Mouse (Mus musculus) heart, embryonic 14.5 days (tissue): Measurements from ENCODE around the gene Isg20. TPM values are rescaled to one million over a fixed set of nuclear protein-coding genes. Genes with fewer than 3 reads are reported as not detected.

Experiments
- ATAC-seq: fragments of 200-750 bp; cut with Nextera tagmentation; 2 replicates; pipeline ENCODE4 v1.8.0; 2017; ENCODE audit warnings: low read depth, moderate TSS enrichment; ENCODE audit not compliant: insufficient number of reproducible peaks, insufficient read depth, low FRiP score
- H3K27ac ChIP-seq, 2 experiments: fragments of 200-500 bp in 1 of 2; fragments of 300-500 bp in 1 of 2; sonication (generic) in 1 of 2; replicated peaks in 1 of 2; 2 replicates each; pipeline ENCODE4 v1.5.1; 2012 to 2014; ENCODE audit warnings: low read depth in 2 of 2, low read length in 2 of 2, control low read depth in 1 of 2, mild to moderate bottlenecking in 1 of 2, mixed read lengths in 1 of 2; ENCODE audit not compliant: control insufficient read depth in 1 of 2, insufficient read depth in 1 of 2
- H3K27me3 ChIP-seq: fragments of 300-500 bp; sonication (generic); 2 replicates; pipeline ENCODE4 v1.6.1; 2014; ENCODE audit warnings: mild to moderate bottlenecking, low read length, control low read depth; ENCODE audit not compliant: control insufficient read depth, insufficient read depth
- H3K36me3 ChIP-seq: fragments of 300-500 bp; sonication (generic); 2 replicates; pipeline ENCODE4 v1.6.1; 2014; ENCODE audit warnings: mild to moderate bottlenecking, control low read depth, low read length, mixed read lengths; ENCODE audit not compliant: control insufficient read depth, insufficient read depth
- H3K4me1 ChIP-seq, 2 experiments: fragments of 200-500 bp in 1 of 2; fragments of 300-500 bp in 1 of 2; sonication (generic) in 1 of 2; 2 replicates each; pipeline ENCODE4 v1.6.1; 2012 to 2014; ENCODE audit warnings: low read length in 2 of 2, control low read depth in 1 of 2, mixed read lengths in 1 of 2; ENCODE audit not compliant: control insufficient read depth in 2 of 2, insufficient read depth in 2 of 2
- H3K4me2 ChIP-seq: fragments of 300-500 bp; sonication (generic); 2 replicates; pipeline ENCODE4 v1.6.1; 2014; ENCODE audit warnings: mild to moderate bottlenecking, low read length
- H3K4me3 ChIP-seq, 2 experiments: fragments of 200-500 bp in 1 of 2; fragments of 300-500 bp in 1 of 2; sonication (generic) in 1 of 2; 2 replicates each; pipeline ENCODE4 v1.5.1; 2012 to 2014; ENCODE audit warnings: low read length in 2 of 2, mild to moderate bottlenecking in 2 of 2, control low read depth in 1 of 2, low read depth in 1 of 2, moderate library complexity in 1 of 2; ENCODE audit not compliant: control insufficient read depth in 1 of 2, insufficient read depth in 1 of 2
- H3K9ac ChIP-seq: fragments of 300-500 bp; sonication (generic); 2 replicates; pipeline ENCODE4 v1.6.1; 2014; ENCODE audit warnings: mild to moderate bottlenecking, low read length
- H3K9me3 ChIP-seq: fragments of 300-500 bp; sonication (generic); 2 replicates; pipeline ENCODE4 v1.6.1; 2016; ENCODE audit warnings: low read length, control low read depth; ENCODE audit not compliant: control insufficient read depth
- WGBS: fragments of 180-500 bp; shearing (Covaris S2); extraction: QIAGEN DNeasy Blood & Tissue Kit; methylation state at CpG from one replicate; pipeline ENCODE4 v1.1.7; 2014; 5-methylcytosine and 5-hydroxymethylcytosine counted together
- polyA plus RNA-seq: library from polyadenylated mRNA; unstranded; fragments of >200 nt; fragmentation: Nextera tagmentation; extraction: Ambion mirVana; gene quantifications from 2 replicates; pipeline ENCODE4 v1.2.1, GENCODE M21; 2014

The Isg20 gene
- polyA plus RNA-seq, 1 experiment from 2014 or later, result 1.9 TPM

- ATAC-seq, result no peak
- Histone ChIP-seq H3K27ac (no peak overlapping the region), H3K9me3 (no peaks in the 10 kb centered on the region), H3K4me2 (no peak overlapping the region), H3K4me1 (peaks cover 0 to 3% of the 10 kb centered on the region in 2 experiments; a peak in 2 of 4 replicates), H3K36me3 (no peaks in the 10 kb centered on the region), H3K4me3 (no peak overlapping the region), H3K9ac (no peak overlapping the region), H3K27me3 (peaks cover 73% of the 10 kb centered on the region)
- WGBS, result 74% methylated on average over 9 of the region's 9 CpGs
Observed at GRCm38 (mm10) chr7:78887431-78887842, 25.8 kb upstream of the Isg20 start.

DNA sequence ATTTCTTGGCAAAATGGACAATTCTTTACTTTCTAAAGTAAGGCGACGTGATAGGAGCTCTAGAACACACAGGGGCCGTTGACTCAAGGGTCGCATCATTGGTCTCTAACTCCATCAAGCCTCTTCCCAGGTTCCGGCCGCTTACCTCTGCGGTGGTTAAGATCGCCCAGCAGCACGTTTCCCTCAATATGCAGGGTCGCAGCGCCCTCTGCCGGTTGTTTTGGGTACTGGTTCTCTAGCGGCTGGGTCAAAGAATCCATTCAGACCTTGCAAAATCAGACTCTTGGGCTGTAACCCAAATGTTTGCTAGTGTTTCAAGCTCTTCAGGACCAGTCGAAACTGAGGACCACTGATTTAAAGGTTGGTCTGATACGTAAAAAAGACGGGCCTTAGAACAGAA is 22.6 kb upstream of the Isg20 start:
- Histone ChIP-seq H3K4me1 (peaks cover 2 to 3% of the 10 kb centered on the region in 2 experiments; a peak in 1 of 4 replicates), H3K27ac (no peak overlapping the region), H3K4me2 (no peak overlapping the region), H3K9ac (no peak overlapping the region), H3K9me3 (no peaks in the 10 kb centered on the region), H3K36me3 (no peaks in the 10 kb centered on the region), H3K27me3 (peaks cover 42% of the 10 kb centered on the region), H3K4me3 (no peak overlapping the region)
- WGBS, result 5% methylated on average over 16 of the region's 16 CpGs
- no peak for ATAC-seq

GRCm38 (mm10) chr7:78893917-78894316 is 19.3 kb upstream of the Isg20 start:
- Histone ChIP-seq H3K9ac (no peak overlapping the region), H3K27me3 (peaks cover 13% of the 10 kb centered on the region), H3K4me3 (no peak overlapping the region), H3K9me3 (no peaks in the 10 kb centered on the region), H3K4me2 (no peak overlapping the region), H3K27ac (no peak overlapping the region), H3K36me3 (no peaks in the 10 kb centered on the region), H3K4me1 (peaks cover 5 to 14% of the 10 kb centered on the region in 2 experiments)
- no peak for ATAC-seq
- 67% methylated on average over 10 of the region's 10 CpGs for WGBS

DNA sequence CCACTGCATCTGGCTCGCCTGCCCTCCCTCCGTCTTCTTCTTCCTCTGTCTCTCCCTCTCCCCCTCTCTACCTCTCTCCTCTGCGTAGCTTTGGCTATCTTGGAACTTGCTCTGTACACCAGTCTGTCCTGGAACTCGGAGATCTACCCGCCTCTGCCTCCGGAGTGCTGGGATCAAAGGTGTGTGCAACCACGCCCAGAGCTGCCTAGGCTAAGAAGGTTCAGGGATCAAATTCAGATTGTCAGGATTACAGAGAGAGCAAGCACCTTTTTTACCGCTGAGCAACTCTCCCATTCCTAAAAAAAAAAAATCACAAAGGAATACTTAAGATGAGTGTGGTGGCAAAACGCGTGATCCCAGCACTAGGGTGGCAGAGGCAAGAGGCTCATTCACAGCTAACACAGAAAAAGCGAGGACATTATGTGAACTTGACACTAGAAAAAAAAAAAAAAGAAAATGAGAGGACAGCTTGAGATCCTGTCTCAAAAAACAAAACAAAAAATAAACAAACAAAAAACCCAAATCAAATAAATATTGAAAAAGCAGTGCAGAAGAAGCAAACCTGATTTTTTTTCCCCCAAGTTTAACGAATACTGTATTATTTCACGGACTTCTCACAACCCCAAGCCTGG is 18.1 kb upstream of the Isg20 start:
- no peaks in the 10 kb centered on the region for H3K36me3 ChIP-seq
- peak overlapping the region; percentile 70 for H3K9ac ChIP-seq
- H3K4me3 ChIP-seq, result peak overlapping the region; percentile 66 to 78
- H3K4me1 ChIP-seq, result peaks cover 5 to 14% of the 10 kb centered on the region in 2 experiments
- 45% methylated on average over 13 of the region's 13 CpGs for WGBS
- H3K4me2 ChIP-seq, result peak overlapping the region; percentile 76
- peaks cover 4% of the 10 kb centered on the region for H3K27me3 ChIP-seq
- no peak for ATAC-seq
- peak overlapping the region; percentile 53 to 73; a peak in 2 of 4 replicates for H3K27ac ChIP-seq
- H3K9me3 ChIP-seq, result no peaks in the 10 kb centered on the region

DNA sequence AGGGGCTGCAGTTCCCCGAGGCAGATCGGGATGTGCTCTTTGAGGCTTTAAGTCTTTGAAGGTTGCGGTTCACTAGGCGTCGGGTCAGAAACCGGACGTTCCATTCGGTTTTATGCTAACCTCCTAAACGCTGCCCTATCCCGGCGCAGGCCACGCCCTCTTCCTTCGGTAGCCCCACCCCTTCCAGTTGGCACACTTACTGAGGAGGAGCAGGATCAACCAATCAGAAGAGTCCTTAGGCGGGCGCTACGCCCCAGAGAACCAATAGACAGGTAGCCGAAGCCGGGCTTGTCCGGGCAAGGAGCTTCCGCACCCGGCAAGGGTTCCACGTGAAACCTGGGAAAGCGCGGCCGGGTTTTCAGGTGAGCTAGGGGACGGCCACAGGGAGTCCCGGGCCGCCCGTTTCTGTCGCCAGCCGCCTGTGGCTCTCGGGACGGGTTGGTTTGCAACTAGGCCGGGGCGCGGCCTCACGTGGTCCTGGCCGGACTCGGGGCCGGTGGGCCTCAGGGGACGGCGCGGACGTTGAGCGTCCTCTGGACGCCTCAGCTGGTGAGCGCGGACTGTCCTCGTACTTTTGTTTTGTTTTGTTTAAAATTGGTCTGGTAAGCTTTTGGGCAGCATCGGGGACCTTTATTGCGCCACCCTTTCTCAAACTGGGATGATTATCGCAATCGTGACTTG is 17.4 kb upstream of the Isg20 start, which contains the start of gene Aen:
Gene Aen (plus strand): TSS at position 202 of the 681 bp plus-strand sequence.
- WGBS, result under 1% methylated on average over 53 of the region's 53 CpGs
- Histone ChIP-seq H3K36me3 (no peaks in the 10 kb centered on the region), H3K4me2 (peak within 1 kb of the TSS; percentile 76), H3K27me3 (no peaks in the 10 kb centered on the region), H3K9me3 (no peaks in the 10 kb centered on the region), H3K4me3 (peak within 1 kb of the TSS; percentile 78 to 99), H3K4me1 (peaks cover 5 to 14% of the 10 kb centered on the region in 2 experiments), H3K9ac (peak within 1 kb of the TSS; percentile 81), H3K27ac (peak within 1 kb of the TSS; percentile 53 to 73; a peak in 2 of 4 replicates)
- ATAC-seq, result peak; percentile 99

DNA sequence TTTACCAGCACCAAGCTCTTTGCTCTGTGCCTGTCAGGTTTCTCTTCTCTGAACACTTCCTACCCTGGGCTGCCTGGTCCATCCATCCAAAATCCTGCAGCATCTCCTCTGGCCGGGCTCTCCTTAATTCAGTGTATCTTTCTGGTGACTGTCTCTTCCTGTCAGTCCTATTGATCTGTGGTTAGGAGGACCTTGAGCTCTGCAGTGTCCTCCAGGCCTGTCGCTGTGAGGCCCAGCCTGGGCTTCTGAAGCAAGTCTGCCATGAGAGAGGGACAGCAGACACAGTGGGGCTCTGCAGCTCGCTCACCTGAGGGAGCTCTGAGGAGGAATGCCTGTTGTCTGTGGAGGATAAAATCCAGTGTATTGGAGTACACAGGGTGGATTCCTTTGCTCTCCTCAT is 15.7 kb upstream of the Isg20 start:
- Histone ChIP-seq H3K4me3 (no peak overlapping the region), H3K27me3 (no peaks in the 10 kb centered on the region), H3K27ac (no peak overlapping the region), H3K4me1 (peaks cover 5 to 14% of the 10 kb centered on the region in 2 experiments), H3K4me2 (no peak overlapping the region), H3K36me3 (peaks cover 10% of the 10 kb centered on the region), H3K9me3 (no peaks in the 10 kb centered on the region), H3K9ac (no peak overlapping the region)
- no peak for ATAC-seq
- 88% methylated on average over 3 of the region's 3 CpGs for WGBS

DNA sequence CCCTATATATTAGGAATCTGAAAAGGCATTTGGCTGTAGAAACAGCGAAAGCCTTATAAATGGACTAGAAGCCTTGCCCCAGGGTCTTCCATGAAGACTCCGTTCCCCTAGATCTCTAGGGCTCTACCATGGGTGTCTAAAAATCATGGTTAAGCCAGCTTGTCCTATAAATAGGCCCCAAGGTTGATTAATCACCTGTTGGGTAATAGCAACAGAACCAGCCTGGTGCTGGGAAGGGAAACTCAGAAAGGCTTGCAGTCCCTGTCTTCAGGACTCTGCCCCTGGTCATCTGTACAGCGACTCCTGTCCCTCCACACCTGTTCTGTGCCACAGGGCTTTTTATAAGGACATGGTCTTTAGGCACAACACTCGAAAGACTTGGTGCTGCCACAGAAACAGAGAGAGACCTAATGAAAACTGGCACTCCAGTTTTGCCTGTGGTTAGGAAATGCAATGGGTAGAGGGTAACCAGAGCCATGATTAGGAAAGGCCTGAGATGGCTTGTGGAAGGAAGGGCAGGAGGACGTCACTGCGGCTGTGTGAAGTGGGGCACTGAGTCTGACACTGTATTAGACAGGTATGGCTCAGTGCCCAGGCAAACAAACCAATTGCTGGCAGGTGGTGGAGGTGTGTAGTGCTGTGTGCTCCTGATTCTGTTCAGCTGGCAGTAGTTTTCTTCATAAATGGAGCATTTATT is 9.9 kb upstream of the Isg20 start:
- Histone ChIP-seq H3K36me3 (peaks cover 57% of the 10 kb centered on the region), H3K4me3 (no peak overlapping the region), H3K9me3 (no peaks in the 10 kb centered on the region)

More for the DNA sequence above, 9.9 kb upstream of the Isg20 start:
- 91% methylated on average over 6 of the region's 6 CpGs for WGBS
- Histone ChIP-seq H3K9ac (no peak overlapping the region), H3K4me2 (no peak overlapping the region), H3K27me3 (no peaks in the 10 kb centered on the region), H3K4me1 (no peaks in the 10 kb centered on the region), H3K27ac (no peak overlapping the region)
- ATAC-seq, result no peak
